Mouse (Mus musculus) thymus, postnatal 0 days (tissue): Measurements from ENCODE around the gene Mtfr1l. TPM values are rescaled to one million over a fixed set of nuclear protein-coding genes. Genes with fewer than 3 reads are reported as not detected.

Source experiments
- DNase-seq: peaks from one replicate; pipeline ENCODE4 v3.0.0-alpha.2; 2015; ENCODE audit warnings: low spot score
- polyA plus RNA-seq: library from polyadenylated mRNA; unstranded; fragments of >200 nt; fragmentation: Nextera tagmentation; extraction: Ambion mirVana; gene quantifications from 2 replicates; pipeline ENCODE4 v1.2.1, GENCODE M21; 2015

Mtfr1l gene
- polyA plus RNA-seq, 1 experiment from 2014 or later: 104 TPM

GRCm38 (mm10) chr4:134557626-134558249 is 22.6 kb upstream of the Mtfr1l start:
- DNase-seq: peak; percentile 37

- DNase-seq: no peak
Observed at GRCm38 (mm10) chr4:134555956-134556580, 20.9 kb upstream of the Mtfr1l start.

DNA sequence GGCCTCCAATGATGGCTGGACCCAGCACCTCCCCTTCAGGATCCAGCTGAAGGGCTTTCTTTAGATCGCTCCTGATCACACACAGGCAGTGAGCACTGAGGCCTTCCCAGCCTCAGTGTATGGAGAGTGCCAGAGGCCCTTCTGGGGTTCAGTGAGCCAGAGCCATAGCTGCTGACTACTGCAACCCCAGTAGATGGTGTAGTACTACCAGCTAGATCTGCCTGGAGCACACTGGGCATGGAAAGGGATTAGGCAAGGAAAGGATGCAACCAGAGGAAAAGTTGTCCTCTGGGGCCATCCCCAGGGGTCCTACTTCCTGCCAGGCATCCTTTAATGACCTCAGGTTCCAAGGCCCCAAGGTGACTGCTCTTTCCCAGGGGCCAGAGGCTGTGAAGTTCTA is 18.4 kb upstream of the Mtfr1l start:
- no peak for DNase-seq

GRCm38 (mm10) chr4:134551494-134552316 is 16.5 kb upstream of the Mtfr1l start, which contains the start of gene Selenon:
Selenon (minus strand) TSS chr4:134552166.
- DNase-seq: no peak

- no peak for DNase-seq
Observed at GRCm38 (mm10) chr4:134549899-134550298, 14.7 kb upstream of the Mtfr1l start.

GRCm38 (mm10) chr4:134548169-134548938 is 13.2 kb upstream of the Mtfr1l start:
- no peak for DNase-seq

DNA sequence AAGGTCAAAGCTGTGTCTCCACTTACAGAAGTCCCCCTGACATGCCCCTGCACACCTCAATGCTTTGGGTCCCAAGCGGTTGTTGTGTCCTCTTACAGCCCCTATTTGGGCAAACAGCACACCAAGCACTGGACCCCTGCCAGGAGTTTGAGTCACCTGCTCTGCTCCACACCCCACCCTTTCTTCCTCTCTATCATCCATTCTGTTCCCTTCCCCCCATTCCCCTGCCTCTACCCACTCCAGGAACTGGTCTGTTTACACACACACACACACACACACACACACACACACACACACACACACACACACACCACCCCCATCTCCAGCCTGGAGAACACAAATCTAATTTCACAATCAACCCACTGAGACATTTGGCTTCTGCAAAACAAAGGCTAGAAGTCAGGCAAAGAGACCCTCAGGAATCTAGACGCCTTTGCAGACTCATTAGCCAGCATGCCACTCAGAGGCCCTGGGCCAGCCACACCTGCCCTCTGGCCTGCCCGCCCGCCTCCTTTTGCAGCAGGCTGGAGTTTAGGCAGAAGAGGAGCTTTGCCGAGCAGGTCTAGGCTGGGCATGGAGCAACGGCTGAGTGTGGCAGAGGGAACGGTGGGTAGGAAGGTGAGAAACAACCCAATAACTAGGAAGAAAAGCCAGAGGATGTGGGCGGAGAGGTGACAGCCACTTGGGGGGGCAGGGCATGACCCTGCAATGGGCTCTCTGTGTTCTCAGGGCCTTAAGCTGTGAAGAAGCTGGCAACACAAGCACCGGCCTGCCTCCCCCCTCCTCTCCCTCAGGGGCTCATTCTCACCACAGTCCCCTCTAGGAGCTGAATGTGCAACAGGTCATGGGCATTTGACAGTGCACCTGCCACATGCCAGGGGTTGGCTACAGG is 11.9 kb upstream of the Mtfr1l start:
- DNase-seq: no peak

DNA sequence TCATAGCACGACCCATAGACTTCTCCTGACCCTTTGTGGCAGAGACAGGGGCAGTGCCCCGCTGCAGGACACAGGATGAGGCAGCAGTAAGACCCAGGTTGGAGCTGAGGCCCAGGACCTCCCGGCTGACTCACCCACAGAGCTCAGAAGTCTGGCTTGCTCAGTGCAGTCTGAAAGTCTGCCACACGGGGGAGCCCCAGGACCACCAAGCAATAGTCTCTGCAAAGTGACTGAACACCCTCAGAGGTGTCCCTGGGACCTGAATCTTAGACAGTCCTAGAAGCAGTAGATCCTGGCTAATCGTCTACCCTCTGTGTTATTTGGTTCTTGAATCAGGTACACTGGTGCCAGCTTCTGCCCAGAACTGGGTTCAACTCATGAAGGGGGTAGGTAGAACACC is 8.1 kb upstream of the Mtfr1l start:
- DNase-seq: peak; percentile 92

DNA sequence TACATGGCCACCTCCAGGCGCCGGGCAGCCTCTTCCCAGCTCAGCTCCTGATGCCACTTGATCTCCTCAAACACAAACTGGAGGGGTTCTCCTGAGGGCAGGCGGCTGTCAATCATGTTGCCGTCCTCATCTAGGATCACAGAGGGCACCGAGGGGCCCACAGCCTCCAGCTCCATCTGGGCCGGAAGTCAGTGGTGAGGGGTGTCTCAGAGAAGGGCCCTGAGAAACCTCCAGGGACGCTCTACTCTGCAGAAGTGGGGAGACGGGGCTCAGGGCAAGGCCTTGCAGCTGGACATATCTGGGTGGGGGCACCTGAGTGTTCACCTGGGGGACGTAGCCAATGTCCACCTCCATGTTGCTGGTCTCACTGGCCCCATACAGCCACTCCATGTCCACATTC is 7.5 kb upstream of the Mtfr1l start:
- peak; percentile 68 for DNase-seq

DNA sequence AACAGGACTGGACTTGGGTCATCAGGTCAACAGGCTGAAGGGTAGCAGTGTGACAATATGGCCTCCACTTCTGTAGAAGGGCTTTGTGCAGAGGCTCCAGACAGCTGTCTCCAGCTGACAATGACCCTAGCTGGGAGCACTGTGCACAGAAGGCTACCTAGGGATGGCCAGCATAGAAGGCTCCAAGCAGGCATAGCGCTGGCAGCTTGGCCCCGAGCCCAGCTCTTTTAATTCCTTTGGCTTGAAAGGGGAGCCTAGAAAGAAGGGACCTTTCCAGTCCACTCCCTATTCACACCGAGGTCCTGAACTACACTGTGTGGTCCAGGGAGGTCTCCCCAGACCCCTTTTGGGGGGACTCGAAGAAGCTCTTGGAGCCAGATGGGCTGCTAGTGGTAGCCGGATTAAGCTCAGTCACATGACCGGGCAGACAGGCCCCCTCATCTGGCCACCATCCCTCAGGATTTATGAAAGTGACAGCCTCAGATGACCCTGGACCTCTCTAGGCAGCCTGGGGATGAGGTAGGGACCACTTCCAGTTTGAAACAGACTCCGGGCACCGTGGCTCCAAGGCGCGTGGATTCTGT is 3.9 kb upstream of the Mtfr1l start:
- DNase-seq: no peak

DNA sequence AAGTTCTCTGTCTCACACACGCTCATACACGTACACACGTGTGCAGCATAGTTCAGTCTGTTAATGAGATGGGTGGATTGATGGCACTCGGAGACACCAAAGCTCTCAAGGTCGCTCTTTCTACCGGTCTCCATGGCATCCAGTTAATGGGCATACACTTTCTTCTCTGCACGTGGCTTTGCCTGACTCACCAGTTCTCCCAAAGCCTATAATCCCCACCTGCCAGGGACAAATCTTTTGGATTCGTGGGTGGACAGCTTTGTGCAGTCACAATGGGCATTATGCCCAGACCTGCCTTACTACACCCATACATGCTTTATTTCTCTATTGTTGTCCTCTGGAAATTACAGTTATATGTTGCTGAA is 582 bp upstream of the Mtfr1l start:
- no peak for DNase-seq

DNA sequence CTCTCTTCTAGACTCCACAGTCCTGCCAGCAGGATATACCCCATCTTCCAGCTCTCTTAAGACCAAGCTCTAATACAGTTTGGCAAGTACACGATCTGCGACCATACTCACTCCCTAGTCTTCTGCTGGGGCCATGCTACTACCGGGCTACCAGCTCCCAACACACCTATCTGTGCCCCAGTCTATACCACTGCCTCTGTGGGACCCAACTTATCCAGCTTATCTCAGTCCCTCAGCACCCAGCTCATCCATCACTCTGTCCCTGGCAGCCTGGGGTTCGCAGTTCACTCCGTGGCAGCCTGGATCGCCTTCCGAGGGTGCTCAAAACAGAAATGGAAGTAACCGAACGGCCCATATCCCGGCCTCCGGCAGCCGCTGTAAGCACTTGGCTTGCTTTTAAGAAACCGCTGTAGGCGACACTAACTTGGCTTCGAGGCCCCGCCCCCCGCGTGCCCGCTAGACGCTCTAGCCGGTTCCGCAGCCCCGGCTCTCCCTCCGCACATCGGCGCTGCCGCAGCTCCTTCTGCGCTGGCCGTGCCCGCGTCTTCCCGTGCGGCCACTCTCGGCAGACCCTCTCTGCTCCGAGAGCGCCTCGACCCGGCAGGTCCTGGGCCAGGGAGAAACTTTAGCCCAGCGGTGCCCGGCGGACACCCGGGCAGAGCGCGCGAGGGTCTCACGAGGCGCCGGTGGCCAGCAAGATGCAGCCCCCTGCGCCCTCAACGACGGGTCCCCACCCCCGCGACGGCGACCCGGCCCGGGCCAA is 882 bp downstream of the Mtfr1l start:
- peak; percentile 74 for DNase-seq

DNA sequence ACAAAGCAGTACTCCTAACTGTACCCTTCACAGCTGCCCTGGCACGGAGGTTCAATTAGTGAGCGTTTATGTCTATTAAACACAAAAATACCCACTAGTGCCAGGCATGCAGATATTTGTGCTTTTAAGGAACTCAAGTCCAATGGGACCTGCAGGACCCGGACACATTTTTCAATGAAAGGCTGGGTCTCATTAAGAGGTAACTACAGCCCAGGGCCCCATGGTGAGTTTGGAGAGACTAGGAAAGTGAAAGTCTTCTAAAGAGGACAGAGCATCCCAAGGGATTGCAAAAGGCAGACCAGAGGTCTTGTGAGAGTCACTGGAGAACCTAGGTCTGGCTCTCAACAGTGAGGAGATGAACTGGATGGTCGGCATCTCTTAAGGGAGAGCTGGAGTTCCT is 1.8 kb downstream of the Mtfr1l start:
- no peak for DNase-seq

- DNase-seq: no peak
Observed at GRCm38 (mm10) chr4:134532928-134533327, 2.3 kb downstream of the Mtfr1l start.

DNA sequence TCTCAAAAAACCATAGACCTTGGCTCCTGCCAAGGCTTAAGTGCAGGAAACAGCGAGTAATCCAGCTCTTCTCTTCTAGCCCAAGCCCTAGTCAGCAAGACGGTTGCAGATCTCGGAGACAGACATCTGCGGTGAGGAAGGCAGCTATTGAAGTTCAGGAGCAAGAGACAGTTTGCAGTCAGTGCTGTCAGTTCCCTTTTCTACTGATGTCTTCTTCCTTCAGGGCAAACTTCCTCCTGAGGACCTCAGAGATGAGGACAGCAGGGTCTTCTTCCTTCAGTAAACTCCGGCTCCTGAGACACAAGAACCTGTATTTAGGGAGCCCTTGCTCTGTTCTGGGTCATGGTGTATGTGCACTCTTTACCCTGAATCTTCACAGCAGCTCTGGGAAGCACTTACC is 9.0 kb downstream of the Mtfr1l start:
- peak; percentile 20 for DNase-seq

- DNase-seq: no peak
Observed at GRCm38 (mm10) chr4:134525806-134526205, 9.4 kb downstream of the Mtfr1l start.

DNA sequence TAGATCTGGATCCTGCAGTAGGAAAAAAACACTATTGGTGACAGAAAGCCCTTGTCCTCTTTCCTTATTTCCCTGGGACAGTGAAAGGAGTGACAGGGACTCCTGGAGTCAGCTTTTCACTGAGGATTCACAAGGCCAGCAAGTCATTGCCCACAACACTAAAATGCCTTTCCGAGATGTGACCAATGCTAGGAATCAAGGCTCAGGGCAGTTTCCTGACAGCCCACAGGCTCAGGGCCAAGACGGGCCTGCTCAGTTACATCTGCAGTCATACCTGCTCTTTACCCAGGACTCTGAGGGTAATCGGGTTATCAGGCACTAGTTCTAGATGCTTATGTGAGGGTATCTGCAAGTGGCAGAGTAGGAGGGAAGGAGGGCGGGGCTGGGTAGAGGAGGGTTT is 11.7 kb downstream of the Mtfr1l start:
- DNase-seq: no peak

DNA sequence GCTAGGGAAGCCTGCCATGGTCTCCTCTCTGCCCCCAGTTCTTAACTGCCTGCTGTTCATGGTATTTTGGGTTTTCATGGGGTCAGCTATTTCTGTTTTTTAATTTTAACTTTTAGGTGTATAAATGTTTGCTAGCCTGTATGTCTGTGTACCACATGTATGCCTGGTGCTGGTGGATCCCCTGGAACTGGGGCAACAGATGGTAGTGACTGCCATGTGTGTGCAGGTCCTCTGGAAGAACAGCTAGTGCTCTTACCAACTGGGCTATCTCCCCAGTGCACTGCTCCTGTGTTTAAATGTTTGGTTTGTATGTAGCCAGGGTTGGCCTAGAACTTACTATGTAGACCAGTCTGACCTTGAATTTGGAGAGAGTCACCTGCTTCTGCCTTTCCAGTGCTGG is 15.9 kb downstream of the Mtfr1l start:
- DNase-seq: no peak

- DNase-seq: no peak
Observed at GRCm38 (mm10) chr4:134518541-134518940, 16.6 kb downstream of the Mtfr1l start.

DNA sequence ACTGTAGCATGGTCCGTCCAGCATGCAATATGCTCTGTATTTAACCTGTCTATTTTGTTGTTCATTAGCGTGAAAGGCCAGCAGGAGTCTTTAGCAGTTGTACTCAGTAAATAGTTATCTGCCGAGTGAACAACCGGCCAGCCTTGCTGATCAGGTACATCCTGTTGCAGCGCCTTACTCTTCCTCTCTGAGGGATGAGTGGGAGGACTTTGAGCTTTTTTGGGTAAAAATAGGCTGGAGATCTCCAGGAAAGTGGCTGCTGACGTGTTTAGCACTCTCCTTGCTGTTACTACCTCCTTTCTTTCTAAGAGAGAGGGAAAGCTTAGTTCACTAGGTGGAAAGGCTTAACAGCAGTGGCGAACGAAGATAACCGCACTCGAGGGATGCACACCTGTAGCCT is 17.5 kb downstream of the Mtfr1l start:
- no peak for DNase-seq
